Mouse (Mus musculus): ENCODE results near the gene Xpo6.

Gene Xpo6

GRCm38 (mm10) chr7:126198926-126199325 is 1.4 kb downstream of the Xpo6 start:
- in situ Hi-C loops (cut with MboI; ENCODE audit: low sequenced_read_pairs), result no loop called here

DNA sequence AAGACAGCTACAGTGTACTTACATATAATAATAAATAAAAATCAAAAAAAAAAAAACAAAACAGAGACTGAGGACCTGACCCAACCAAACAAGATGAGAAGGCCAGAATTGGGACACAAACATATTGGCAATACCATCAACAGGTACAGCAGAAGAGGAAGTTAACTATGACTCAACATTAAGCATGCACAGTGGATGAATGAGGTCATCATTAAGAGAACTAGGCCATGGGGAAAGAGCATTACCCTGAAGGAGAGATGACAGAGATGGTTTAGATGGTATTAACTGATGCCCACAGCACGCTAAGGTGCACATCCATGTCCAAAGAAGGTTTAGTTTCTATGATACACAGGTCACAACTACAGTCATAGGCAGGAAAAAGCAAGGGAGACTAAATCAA is 6.1 kb downstream of the Xpo6 start:
- in situ Hi-C loops (cut with MboI; ENCODE audit: low sequenced_read_pairs), result no loop called here

GRCm38 (mm10) chr7:126191471-126191870 is 8.8 kb downstream of the Xpo6 start:
- in situ Hi-C loops (cut with MboI; ENCODE audit: low sequenced_read_pairs), result no loop called here

GRCm38 (mm10) chr7:126189517-126189916 is 10.8 kb downstream of the Xpo6 start:
- in situ Hi-C loops (cut with MboI; ENCODE audit: low sequenced_read_pairs), result no loop called here

DNA sequence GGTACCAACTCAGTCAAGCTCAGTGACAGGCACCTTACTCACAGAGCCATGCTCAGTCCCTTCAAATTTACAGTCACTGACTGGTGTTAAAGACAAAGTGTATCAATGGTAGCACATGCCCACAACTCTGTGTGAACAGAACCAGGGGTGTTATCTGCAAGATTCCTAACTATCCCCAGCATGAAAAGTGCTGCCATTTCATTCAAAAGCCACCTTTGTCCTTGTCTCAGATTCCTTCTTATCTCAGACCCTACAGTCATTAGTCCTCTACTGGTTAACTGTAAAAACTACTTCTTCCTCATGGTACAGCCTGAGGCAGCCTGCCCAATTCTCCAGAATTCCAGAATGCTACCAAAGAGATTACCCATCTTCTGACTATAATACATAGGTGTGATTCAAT is 14.3 kb downstream of the Xpo6 start:
- in situ Hi-C loops (cut with MboI; ENCODE audit: low sequenced_read_pairs), result no loop called here

DNA sequence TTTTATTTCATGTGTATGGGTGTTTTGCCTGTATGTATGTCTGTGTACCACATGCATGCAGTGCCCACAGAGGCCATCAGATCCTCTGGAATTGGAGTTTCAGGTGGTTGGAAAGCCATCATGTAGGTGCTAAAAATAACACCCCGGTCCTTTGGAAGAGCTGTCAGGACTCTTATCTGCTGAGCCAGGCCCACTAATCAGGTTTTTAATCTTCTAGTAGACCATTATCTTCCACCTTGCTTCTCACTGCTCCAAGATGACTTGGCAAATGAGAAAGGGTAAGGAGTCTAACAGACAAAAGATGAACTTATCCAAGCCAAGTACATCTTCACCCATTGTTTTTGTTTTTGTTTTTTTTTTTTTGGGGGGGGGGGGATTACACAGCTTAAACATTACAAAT is 16.7 kb downstream of the Xpo6 start:
- in situ Hi-C loops (cut with MboI; ENCODE audit: low sequenced_read_pairs), result no loop called here

GRCm38 (mm10) chr7:126181487-126181886 is 18.8 kb downstream of the Xpo6 start:
- in situ Hi-C loops (cut with MboI; ENCODE audit: low sequenced_read_pairs), result no loop called here

DNA sequence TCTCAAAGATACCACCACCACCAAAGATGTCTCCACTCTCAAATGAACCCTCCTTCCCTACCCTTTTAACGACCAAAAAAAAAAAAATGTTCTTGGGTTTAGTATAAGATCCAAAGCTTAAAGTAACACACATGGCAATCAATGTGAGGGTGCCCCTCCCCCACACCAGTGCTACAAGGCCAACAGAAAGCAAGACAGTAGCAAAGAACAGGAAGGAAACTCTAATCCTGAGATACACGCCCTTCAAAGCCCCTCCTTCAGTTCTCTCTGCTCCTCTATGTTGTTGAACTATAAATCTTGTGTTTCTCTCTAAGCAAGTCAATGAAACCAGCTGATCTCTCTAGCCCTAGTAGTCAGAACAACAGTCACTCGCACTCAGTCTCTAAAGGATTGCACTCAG is 19.3 kb downstream of the Xpo6 start:
- in situ Hi-C loops (cut with MboI; ENCODE audit: low sequenced_read_pairs), result no loop called here

GRCm38 (mm10) chr7:126178804-126179203 is 21.5 kb downstream of the Xpo6 start:
- in situ Hi-C loops (cut with MboI; ENCODE audit: low sequenced_read_pairs), result no loop called here

DNA sequence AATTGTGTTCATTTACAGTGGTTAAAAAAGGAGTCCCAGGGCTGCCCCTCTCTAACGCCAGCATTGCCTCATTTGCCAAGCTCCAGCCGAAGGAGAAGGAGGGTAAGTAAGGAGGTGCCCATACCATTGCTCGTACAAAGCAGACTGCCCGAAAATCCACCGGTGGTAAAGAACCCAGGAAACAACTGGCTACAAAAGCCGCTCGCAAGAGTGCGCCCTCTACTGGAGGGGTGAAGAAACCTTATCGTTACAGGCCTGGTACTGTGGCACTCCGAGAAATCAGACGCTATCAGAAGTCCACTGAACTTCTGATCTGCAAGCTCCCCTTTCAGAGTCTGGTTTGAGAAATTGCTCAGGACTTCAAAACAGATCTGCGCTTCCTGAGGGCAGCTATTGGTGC is 24.3 kb downstream of the Xpo6 start:
- in situ Hi-C loops (cut with MboI; ENCODE audit: low sequenced_read_pairs), result no loop called here

DNA sequence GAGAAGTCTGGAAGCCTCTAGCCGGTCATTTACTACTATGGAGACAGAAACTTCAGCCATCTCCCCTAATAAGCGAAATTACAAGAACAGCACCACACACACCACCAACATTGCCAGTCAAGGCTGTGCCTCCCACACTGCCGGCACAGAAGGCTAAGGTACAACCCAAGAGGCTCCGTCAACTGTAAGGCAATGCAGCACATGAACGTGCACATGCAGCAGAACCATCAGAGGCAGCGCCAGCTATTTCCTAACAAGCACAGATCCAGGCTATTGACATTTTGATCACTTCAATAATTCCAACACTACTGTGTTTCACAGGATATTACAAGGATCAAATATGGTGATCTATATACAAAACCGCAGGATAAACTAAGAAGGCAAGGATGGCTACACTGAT is 24.8 kb downstream of the Xpo6 start:
- in situ Hi-C loops (cut with MboI; ENCODE audit: low sequenced_read_pairs), result no loop called here

GRCm38 (mm10) chr7:126174863-126175262 is 25.4 kb downstream of the Xpo6 start:
- in situ Hi-C loops (cut with MboI; ENCODE audit: low sequenced_read_pairs), result no loop called here

GRCm38 (mm10) chr7:126172001-126172400 is 28.3 kb downstream of the Xpo6 start:
- in situ Hi-C loops (cut with MboI; ENCODE audit: low sequenced_read_pairs), result no loop called here

DNA sequence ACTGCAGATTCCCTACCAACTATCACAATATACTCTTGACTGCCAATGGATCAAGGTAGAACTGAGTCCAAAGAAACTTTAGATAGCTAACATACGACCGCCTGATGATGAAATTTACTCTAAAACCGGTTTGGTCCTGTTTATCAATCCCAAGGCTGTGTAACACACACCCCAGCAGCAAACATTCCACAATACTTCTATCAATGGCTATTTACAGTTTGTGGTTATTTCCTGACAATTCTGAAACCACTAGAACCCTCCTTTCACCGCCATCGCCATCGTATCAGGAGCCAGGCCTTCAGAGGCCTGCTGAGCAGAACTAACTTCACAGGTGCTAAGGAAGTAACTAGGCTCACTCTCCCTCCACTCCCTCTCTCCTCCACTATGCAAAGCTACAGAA is 31.7 kb downstream of the Xpo6 start:
- in situ Hi-C loops (cut with MboI; ENCODE audit: low sequenced_read_pairs), result no loop called here

GRCm38 (mm10) chr7:126167426-126167825 is 32.9 kb downstream of the Xpo6 start:
- in situ Hi-C loops (cut with MboI; ENCODE audit: low sequenced_read_pairs), result no loop called here

DNA sequence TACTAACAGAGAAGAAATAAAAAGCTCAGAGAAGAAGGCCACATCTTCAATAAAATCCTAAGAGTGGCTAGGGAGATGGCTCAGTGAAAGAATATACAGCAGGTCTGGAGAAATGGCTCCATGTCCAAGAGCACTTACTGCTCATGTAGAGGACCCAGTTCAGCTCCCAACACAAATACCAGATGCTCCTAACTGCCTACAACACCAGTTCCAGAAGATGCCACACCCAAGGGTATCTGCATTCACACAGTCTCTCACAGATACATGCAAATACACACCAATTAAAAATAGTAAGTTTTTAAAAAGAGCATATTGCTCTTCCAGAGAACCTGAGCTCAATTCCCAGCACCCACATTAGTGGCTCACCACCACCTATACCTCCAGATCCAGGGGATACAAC is 33.7 kb downstream of the Xpo6 start:
- in situ Hi-C loops (cut with MboI; ENCODE audit: low sequenced_read_pairs), result no loop called here

- in situ Hi-C loops (cut with MboI; ENCODE audit: low sequenced_read_pairs), result no loop called here
Observed at GRCm38 (mm10) chr7:126158238-126158637, 42.1 kb downstream of the Xpo6 start.

DNA sequence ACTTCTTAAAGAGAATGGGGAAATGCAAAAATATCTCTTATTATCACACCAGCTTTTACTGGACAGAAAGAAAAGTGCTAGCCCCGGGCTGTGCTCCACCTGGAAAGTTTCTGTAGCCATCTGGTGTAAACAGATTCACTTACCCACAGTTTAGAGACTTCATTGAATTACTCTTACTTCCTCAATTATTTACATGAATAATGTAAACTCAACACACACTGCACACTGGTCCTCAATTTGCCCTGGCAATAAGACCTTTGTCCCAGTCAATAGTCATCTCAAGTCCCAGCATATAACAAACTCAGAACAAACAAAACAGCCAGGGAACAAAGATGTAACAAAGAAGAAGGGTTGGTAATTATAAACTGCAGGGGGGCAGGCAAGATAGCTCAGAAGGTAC is 44.6 kb downstream of the Xpo6 start:
- in situ Hi-C loops (cut with MboI; ENCODE audit: low sequenced_read_pairs), result no loop called here

DNA sequence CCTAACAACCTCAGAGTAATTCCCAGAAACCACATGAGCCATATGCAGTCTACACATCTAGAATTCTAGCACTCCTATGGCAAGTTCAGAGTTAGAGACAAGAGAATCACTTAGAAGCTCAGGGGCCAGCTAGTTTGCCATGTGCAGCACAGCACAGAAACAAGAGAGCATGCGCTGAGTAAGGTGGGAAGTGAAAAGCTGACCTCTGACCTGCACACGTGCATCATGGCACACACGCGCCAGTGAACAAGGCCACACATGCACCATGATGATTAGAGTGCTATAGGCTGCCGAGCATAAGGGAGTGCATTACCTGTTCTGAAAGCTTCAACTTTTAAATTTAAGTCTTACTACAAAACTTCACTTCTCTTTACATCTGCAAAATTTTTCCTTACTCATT is 45.6 kb downstream of the Xpo6 start:
- in situ Hi-C loops (cut with MboI; ENCODE audit: low sequenced_read_pairs), result no loop called here

GRCm38 (mm10) chr7:126152324-126152723 is 48.0 kb downstream of the Xpo6 start:
- in situ Hi-C loops (cut with MboI; ENCODE audit: low sequenced_read_pairs), result no loop called here

GRCm38 (mm10) chr7:126146156-126146555 is 54.1 kb downstream of the Xpo6 start:
- in situ Hi-C loops (cut with MboI; ENCODE audit: low sequenced_read_pairs), result no loop called here

GRCm38 (mm10) chr7:126144364-126144763 is 55.9 kb downstream of the Xpo6 start:
- in situ Hi-C loops (cut with MboI; ENCODE audit: low sequenced_read_pairs), result no loop called here

DNA sequence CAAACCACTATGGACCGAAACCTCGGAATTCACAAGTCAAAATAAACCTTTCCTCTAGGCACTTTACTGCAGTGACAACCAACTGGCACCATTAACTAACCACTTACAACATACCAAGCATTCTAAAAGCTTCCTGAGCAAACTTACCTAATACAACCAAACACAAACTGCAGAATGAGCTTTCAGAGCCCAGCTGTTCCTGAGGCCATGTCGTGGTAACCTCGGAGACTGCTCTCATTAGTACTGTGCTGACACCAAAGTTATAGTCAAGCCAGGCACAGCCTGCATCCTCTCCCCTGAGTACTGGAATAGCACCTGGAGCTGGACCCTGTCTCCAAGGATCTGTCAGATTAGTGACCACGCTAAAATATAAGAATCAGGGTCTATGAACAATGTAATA is 62.5 kb downstream of the Xpo6 start:
- in situ Hi-C loops (cut with MboI; ENCODE audit: low sequenced_read_pairs), result no loop called here

- in situ Hi-C loops (cut with MboI; ENCODE audit: low sequenced_read_pairs), result no loop called here
Observed at GRCm38 (mm10) chr7:126135391-126135790, 64.9 kb downstream of the Xpo6 start.
